Comparison of ENCODE assay signal across 8 mouse cellular contexts in genomic region chr7:27166614-27167474, GRCm38 (mm10). TPM values are rescaled to one million over a fixed set of nuclear protein-coding genes. Genes with fewer than 3 reads are reported as not detected.
A peak's percentile ranks its signal among the peaks of the same experiment; 100 is the strongest.
DNase-seq lines count a peak whose midpoint lies in the region; ATAC-seq and TF ChIP-seq lines count a peak whose summit lies in the region.

Gene Egln2 (minus strand): TSS chr7:27166802.

- ATAC-seq in hindbrain, postnatal 0 days, result peak; percentile 83
- peak; percentile 69 for ATAC-seq in megakaryocyte, adult 5-6 weeks (ENCODE audit: poor library complexity, severe bottlenecking)

- H3K9me3 ChIP-seq in hindbrain, postnatal 0 days (ENCODE audit: low read length), result no peaks in the 10 kb centered on the region

- peaks cover 33% of the 10 kb centered on the region for H3K4me1 ChIP-seq in hindbrain, postnatal 0 days (ENCODE audit: insufficient read depth, low read length)

- H3K27ac ChIP-seq in gastrocnemius, adult 2 months, result peak within 1 kb of the TSS; percentile 98
- H3K27ac ChIP-seq in hindbrain, postnatal 0 days, result peak within 1 kb of the TSS; percentile 98
- peak within 1 kb of the TSS; percentile 98 for H3K27ac ChIP-seq in left cerebral cortex, adult 2 months

- WGBS in hindbrain, postnatal 0 days, result 2% methylated on average over 53 of the region's 61 CpGs

- peak; percentile 78 for DNase-seq in WW6 (ENCODE audit: low read depth, low spot score)
- peak; percentile 91 to 96 for DNase-seq in cerebellum, postnatal 4 days (ENCODE audit: low spot score in 2 of 2)
- peak; percentile 98 for DNase-seq in gastrocnemius, adult 2 months
- DNase-seq in hindbrain, postnatal 0 days (ENCODE audit: low spot score), result peak; percentile 97
- peak; percentile 95 to 96 for DNase-seq in left cerebral cortex, adult 2 months (ENCODE audit: extremely low spot score in 1 of 2, low spot score in 2 of 2)
- DNase-seq in right cerebral cortex, adult 2 months (ENCODE audit: low spot score in 2 of 2), result peak; percentile 93 to 94
- DNase-seq in urinary bladder, postnatal 14 days (ENCODE audit: low spot score), result peak; percentile 96

- intact Hi-C loops in gastrocnemius, adult 2 months (cut with DNase I), result no loop called here
- intact Hi-C loops in left cerebral cortex, adult 2 months (cut with DNase I), result loop anchor here (1.0 to 2.0 kb wide), 3 partner anchors 11 to 62 kb away; partner anchors contain the start of genes BC024978, Itpkc and Rab4b

- peak within 1 kb of the TSS; percentile 72 for H3K4me3 ChIP-seq in gastrocnemius, adult 2 months
- peak within 1 kb of the TSS; percentile 70 for H3K4me3 ChIP-seq in hindbrain, postnatal 0 days (ENCODE audit: low read length)
- H3K4me3 ChIP-seq in left cerebral cortex, adult 2 months, result peak within 1 kb of the TSS; percentile 71

- H3K9ac ChIP-seq in hindbrain, postnatal 0 days (replicated peaks; ENCODE audit: low read length), result peak within 1 kb of the TSS; percentile 84

- H3K36me3 ChIP-seq in hindbrain, postnatal 0 days (ENCODE audit: insufficient read depth, low read length), result 0 out of 2 replicates have a peak, but pooled peaks cover 2% of the 10 kb centered on the region

- H3K4me2 ChIP-seq in hindbrain, postnatal 0 days (ENCODE audit: low read depth, low read length), result peak within 1 kb of the TSS; percentile 87

- no peaks in the 10 kb centered on the region for H3K27me3 ChIP-seq in hindbrain, postnatal 0 days (ENCODE audit: insufficient read depth, low read length)

- no peak for TF ChIP-seq CTCF in gastrocnemius, adult 2 months (IDR thresholded peaks at IDR 0.05)
- TF ChIP-seq CTCF in hindbrain, postnatal 0 days (IDR thresholded peaks at IDR 0.05; ENCODE audit: low read depth), result no peak
- TF ChIP-seq CTCF in left cerebral cortex, adult 2 months (IDR thresholded peaks at IDR 0.05), result no peak; the same call in 1 of the 2 replicates

RNA-seq across cellular contexts. Expression of gene Egln2, which starts in this region (rescaled TPM):
- 100 to 1,000 TPM in 1 of 2 experiments, 10 to 100 TPM in 1; 97.6 to 119 TPM for total RNA-seq in gastrocnemius, adult 2 months (2021)
- 116 and 117 TPM in 2 replicates for total RNA-seq in hindbrain, postnatal 0 days (2014; rRNA removed)
- 75.4 and 78.6 TPM in 2 replicates for polyA plus RNA-seq in hindbrain, postnatal 0 days (2015; fragmentation: Nextera tagmentation; extraction: Ambion mirVana)
- 100 to 1,000 TPM in 1 of 2 experiments, 10 to 100 TPM in 1; 92.8 to 109 TPM for total RNA-seq in left cerebral cortex, adult 2 months (2021)
- total RNA-seq in megakaryocyte, adult 5-6 weeks (2015), result 11.1 and 12.5 TPM in 2 replicates
- total RNA-seq in megakaryocyte, adult 5-6 weeks (2017), result 22.2 and 29.6 TPM in 2 replicates

Comparison
In these comparisons a context has a peak if more than half of its experiments do, and no peak if none do; other contexts are left out.
1. Peak in every context shown above with its lines: DNase-seq, ATAC-seq, H3K4me3 ChIP-seq and H3K27ac ChIP-seq.